Mouse (Mus musculus) naive thymus-derived CD4-positive, alpha-beta T cell, adult 2 months (primary cell): ENCODE measurements around the gene Aqp9.

Experiments
- DNase-seq: peaks from one replicate; pipeline ENCODE4 v3.0.0-alpha.2; 2011; ENCODE audit warnings: low read depth

The Aqp9 gene

DNA sequence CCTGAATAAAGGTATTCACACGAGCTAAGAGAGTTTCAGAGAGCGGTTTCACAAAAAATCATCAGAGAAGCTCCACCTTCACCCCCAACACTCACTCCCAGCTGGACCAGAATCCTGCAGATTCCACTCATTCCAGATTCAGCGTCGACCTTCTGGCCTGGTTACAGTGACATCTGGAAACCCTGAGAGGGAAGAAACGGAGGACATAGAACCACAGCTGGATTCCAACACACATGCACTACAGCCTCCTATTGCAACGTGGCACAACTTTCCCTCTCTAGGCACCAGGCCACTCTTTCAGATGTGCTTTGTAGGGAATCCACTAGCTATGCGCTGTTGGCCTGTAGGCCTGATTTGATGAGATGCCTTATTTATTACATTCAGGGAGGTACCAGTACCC lies 102.0 kb downstream of the Aqp9 start:
- no peak for DNase-seq

DNA sequence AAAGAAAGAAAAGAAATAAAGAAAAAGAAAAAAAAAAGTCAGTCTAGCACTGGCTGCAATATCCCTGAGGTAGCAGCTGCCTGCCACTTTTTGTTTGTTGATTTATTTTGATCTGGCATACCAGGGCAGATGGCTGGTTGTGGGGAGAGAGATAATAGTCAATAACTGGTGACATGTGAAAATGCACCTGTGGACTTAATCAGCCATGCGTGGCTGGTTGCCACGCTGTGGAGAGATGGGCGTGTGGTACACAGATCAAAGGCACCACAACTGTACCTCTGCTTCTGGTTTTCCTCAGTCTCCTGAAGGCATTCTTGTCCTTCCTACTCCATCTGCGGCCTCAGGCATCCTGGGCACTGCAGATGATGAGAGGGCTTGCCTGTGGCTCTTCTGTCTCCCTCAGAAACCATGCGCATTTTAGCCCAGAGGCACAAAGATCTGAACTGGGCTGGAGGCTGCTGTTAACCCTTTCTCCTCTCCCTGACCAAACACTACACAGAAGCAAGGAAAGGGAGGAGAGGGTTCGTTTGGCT lies 103.1 kb downstream of the Aqp9 start:
- DNase-seq = no peak

DNA sequence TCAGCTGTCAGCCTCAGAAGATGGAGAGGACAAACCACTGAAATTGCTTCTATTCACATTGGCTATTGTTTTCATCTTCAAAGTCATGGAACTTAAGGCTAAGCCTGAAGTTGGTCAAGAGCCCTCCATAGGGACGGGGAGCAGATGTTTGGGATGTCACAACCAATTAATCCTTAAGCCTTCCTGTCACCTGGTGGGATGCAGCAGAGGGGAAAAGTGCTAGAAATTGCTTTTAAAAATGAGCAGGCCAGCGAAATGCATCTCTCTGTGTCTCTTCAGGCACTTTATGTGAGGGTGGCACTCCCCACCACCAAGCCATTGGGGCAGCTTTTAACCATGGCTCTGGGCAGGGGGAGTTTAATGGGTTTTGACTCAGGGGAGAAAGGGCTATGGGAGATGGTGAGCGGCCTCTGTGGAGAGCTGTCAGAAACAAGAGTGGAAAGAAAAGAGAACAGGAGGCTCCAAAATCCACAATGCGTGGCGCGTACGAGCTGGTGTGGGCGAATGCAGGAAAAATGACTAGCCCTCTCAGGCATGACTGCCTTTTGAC lies 104.1 kb downstream of the Aqp9 start:
- DNase-seq = no peak

DNA sequence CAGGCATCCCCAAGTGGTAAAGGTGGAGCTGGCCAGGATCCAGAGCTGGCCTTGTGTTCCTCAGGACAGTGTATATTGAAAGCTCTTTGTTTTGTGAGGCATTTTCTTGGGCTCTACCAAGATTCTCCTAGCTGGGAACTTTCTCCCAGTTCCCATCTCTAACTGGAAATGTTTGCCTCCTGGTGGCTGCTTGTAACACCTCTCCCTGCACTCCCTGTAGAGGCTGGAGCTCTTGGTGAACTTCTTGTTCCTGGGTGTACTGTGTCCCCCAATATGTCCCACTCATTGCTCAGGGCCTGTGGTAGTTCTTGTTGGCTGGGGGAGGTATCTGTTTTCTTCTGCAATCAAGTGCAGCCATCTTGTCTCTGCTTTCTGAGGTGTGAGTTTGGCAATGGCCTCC lies 104.9 kb downstream of the Aqp9 start:
- no peak for DNase-seq

- no peak for DNase-seq
These were observed 105.5 kb downstream of the Aqp9 start for GRCm38 (mm10) chr9:71062976-71063375.

DNA sequence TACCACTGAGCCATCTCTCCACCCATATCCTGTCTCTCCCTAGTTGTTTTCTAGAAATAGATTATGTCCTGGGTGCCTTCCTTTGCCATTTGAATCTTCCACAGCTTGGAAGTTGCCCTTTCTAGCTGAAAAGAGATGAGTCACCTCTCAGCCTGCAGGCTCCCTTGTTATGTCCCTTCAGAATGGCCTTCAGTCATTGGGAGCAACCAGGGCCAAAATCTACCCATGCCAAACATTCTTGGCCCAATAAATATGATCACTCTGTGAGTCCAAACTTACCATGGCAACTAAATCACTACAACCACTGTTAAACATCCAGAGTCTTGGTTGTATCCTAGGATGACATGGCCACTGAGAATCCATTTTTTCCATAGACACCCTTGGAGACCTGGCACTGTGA lies 106.2 kb downstream of the Aqp9 start:
- DNase-seq = no peak
